Mouse (Mus musculus) testis, adult 2 months (tissue): ENCODE results near the gene Csmd2.

Experiments used
- CTCF ChIP-seq: fragments of 200-500 bp; IDR thresholded peaks from 2 replicates; pipeline ENCODE4 v1.5.1; 2012; ENCODE audit warnings: low read depth, mild to moderate bottlenecking, inconsistent platforms, low read length, moderate library complexity; ENCODE audit not compliant: control insufficient read depth, insufficient read depth, insufficient replicate concordance
- POLR2A ChIP-seq: fragments of 200-500 bp; IDR thresholded peaks from 2 replicates; pipeline ENCODE4 v1.6.1; 2012; ENCODE audit warnings: low read depth, mild to moderate bottlenecking, inconsistent platforms, low read length, moderate library complexity; ENCODE audit not compliant: control insufficient read depth

DNA sequence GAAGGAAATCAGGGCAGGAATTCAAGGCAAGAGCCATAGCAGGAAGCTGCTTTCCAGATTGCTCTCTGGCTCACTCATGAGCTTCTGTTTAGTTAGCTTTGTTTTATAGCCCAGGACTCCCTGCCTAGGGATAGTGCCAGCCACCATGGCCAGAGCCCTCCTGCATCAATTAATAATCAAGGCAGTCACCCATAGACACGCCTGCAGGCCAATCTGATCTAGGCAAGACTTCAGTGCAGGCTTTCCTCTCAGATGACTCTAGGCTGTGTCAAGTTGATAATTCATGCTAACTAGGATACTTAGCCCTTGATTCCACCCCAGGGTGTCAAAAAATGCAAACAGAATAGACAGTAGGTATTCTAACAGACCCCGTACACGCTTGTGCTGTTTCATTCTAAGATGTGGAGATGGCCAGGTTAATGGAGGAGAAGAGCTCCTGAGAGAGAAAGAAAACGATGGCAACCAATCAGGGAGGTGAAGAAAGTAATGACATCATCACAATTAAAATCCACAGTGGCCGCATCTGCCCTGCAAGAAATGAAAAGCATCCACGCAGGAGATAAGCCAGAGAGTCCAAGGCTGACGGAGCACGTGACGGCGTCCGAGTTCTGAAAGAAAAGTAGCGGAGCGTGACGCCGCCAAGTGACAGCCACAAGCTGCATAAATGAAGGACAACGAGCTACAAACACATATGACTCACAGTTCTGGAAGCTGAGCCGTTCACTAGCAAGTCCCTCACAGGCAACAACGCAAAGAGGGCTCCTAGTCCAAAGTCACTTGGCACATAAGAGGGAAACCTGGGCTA, 440.8 kb downstream of the Csmd2 start:
- TF ChIP-seq CTCF (no peak), POLR2A (no peak)
